Mouse (Mus musculus) MEL (cell line): ENCODE measurements around the gene Dnajb3. TPM values are rescaled to one million over a fixed set of nuclear protein-coding genes. Genes with fewer than 3 reads are reported as not detected.

ENCODE experiments used
- DNase-seq: peaks from one replicate; pipeline ENCODE4 v3.0.0; 2011; ENCODE audit warnings: low read depth, low spot score
- H3K27ac ChIP-seq: 2 replicates; pipeline ENCODE4 v1.5.1; 2012; ENCODE audit warnings: low read depth, mild to moderate bottlenecking, control low read depth, low read length, moderate library complexity; ENCODE audit not compliant: control insufficient read depth
- H3K27me3 ChIP-seq, 2 experiments: fragments of 150-350 bp in 1 of 2; sonication (generic) in 1 of 2; 2 replicates each; pipeline ENCODE4 v1.6.1; 2012; ENCODE audit warnings: low read length in 2 of 2, mild to moderate bottlenecking in 2 of 2, improper control_type of control experiment in 1 of 2, moderate library complexity in 1 of 2; ENCODE audit not compliant: insufficient read depth in 2 of 2, control insufficient read depth in 1 of 2
- H3K36me3 ChIP-seq, 2 experiments: 2 replicates each; pipeline ENCODE4 v1.6.1; 2012 to 2014; ENCODE audit warnings: low read length in 2 of 2, improper control_type of control experiment in 1 of 2, inconsistent platforms in 1 of 2, mild to moderate bottlenecking in 1 of 2; ENCODE audit not compliant: insufficient read depth in 2 of 2, control insufficient read depth in 1 of 2
- H3K4me1 ChIP-seq, 2 experiments: fragments of 150-350 bp in 1 of 2; sonication (generic) in 1 of 2; 2 replicates each; pipeline ENCODE4 v1.6.1; 2012; ENCODE audit warnings: low read length in 2 of 2, improper control_type of control experiment in 1 of 2, mild to moderate bottlenecking in 1 of 2; ENCODE audit not compliant: insufficient read depth in 2 of 2, control insufficient read depth in 1 of 2
- H3K4me3 ChIP-seq, 2 experiments: fragments of 150-350 bp in 1 of 2; sonication (generic) in 1 of 2; 2 replicates each; pipeline ENCODE4 v1.5.1; 2012; ENCODE audit warnings: low read depth in 2 of 2, low read length in 2 of 2, mild to moderate bottlenecking in 2 of 2, moderate library complexity in 2 of 2, control low read depth in 1 of 2, improper control_type of control experiment in 1 of 2; ENCODE audit not compliant: control insufficient read depth in 1 of 2, insufficient read depth in 1 of 2
- H3K79me2 ChIP-seq: 2 replicates; pipeline ENCODE4 v1.6.1; 2012; ENCODE audit warnings: mild to moderate bottlenecking, low read length, moderate library complexity; ENCODE audit not compliant: control insufficient read depth, poor library complexity, insufficient read depth
- H3K9ac ChIP-seq: 2 replicates; pipeline ENCODE4 v1.6.1; 2012; ENCODE audit warnings: low read depth, mild to moderate bottlenecking, control low read depth, low read length, moderate library complexity; ENCODE audit not compliant: control insufficient read depth, poor library complexity, severe bottlenecking
- H3K9me3 ChIP-seq: fragments of 150-350 bp; sonication (generic); replicated peaks from 2 replicates; pipeline ENCODE4 v1.6.1; 2012; ENCODE audit warnings: mild to moderate bottlenecking, low read length, improper control_type of control experiment, moderate library complexity; ENCODE audit not compliant: insufficient read depth
- CHD1 ChIP-seq: IDR thresholded peaks from 2 replicates; pipeline ENCODE4 v1.6.1; 2012; ENCODE audit warnings: low read depth, mild to moderate bottlenecking, inconsistent platforms, low read length, improper control_type of control experiment
- CHD2 ChIP-seq: IDR thresholded peaks from 2 replicates; pipeline ENCODE4 v1.6.1; 2011; ENCODE audit warnings: low read length, improper control_type of control experiment
- CTCF ChIP-seq, 3 experiments: IDR thresholded peaks in 2 of 3; conservative IDR thresholded peaks in 1 of 3; 2 replicates each; pipeline ENCODE4 v1.5.1; 2011 to 2012; ENCODE audit warnings: low read length in 3 of 3, low read depth in 2 of 3, mild to moderate bottlenecking in 2 of 3, improper control_type of control experiment in 1 of 3, inconsistent platforms in 1 of 3, mixed read lengths in 1 of 3, moderate library complexity in 1 of 3; ENCODE audit not compliant: control insufficient read depth in 1 of 3, insufficient read depth in 1 of 3, poor library complexity in 1 of 3, severe bottlenecking in 1 of 3
- E2F4 ChIP-seq: IDR thresholded peaks from 2 replicates; pipeline ENCODE4 v1.6.1; 2011; ENCODE audit warnings: low read depth, low read length, improper control_type of control experiment, borderline replicate concordance
- EP300 ChIP-seq, 2 experiments: IDR thresholded peaks; 2 replicates each; pipeline ENCODE4 v1.6.1; 2011; ENCODE audit warnings: improper control_type of control experiment in 2 of 2, low read length in 2 of 2, low read depth in 1 of 2, mild to moderate bottlenecking in 1 of 2
- GABPA ChIP-seq: IDR thresholded peaks from 2 replicates; pipeline ENCODE4 v1.6.1; 2012; ENCODE audit warnings: low read depth, mild to moderate bottlenecking, inconsistent platforms, low read length, improper control_type of control experiment, moderate library complexity
- GATA1 ChIP-seq: IDR thresholded peaks from 2 replicates; pipeline ENCODE4 v1.6.1; 2011; ENCODE audit warnings: low read depth, low read length, improper control_type of control experiment
- KAT2A ChIP-seq: conservative IDR thresholded peaks from 2 replicates; pipeline ENCODE4 v1.6.1; 2012; ENCODE audit warnings: low read depth, low read length, improper control_type of control experiment, inconsistent platforms
- MAFK ChIP-seq: IDR thresholded peaks from 2 replicates; pipeline ENCODE4 v1.6.1; 2011; ENCODE audit warnings: low read depth, mild to moderate bottlenecking, low read length, improper control_type of control experiment, borderline replicate concordance
- MEF2A ChIP-seq: IDR thresholded peaks from 2 replicates; pipeline ENCODE4 v1.6.1; 2014; ENCODE audit warnings: low read depth, mild to moderate bottlenecking, inconsistent platforms, low read length, improper control_type of control experiment; ENCODE audit not compliant: poor library complexity, insufficient replicate concordance, severe bottlenecking; ENCODE audit errors: extremely low read depth
- NELFE ChIP-seq: IDR thresholded peaks from 2 replicates; pipeline ENCODE4 v1.6.1; 2011; ENCODE audit warnings: low read depth, low read length, improper control_type of control experiment
- NRF1 ChIP-seq: IDR thresholded peaks from 2 replicates; pipeline ENCODE4 v1.6.1; 2014; ENCODE audit warnings: low read depth, mild to moderate bottlenecking, inconsistent platforms, low read length, improper control_type of control experiment, moderate library complexity; ENCODE audit not compliant: poor library complexity, insufficient read depth, severe bottlenecking
- POLR2A ChIP-seq, 2 experiments: IDR thresholded peaks; 2 replicates each; pipeline ENCODE4 v1.6.1; 2011 to 2012; ENCODE audit warnings: low read length in 2 of 2, mild to moderate bottlenecking in 2 of 2, control low read depth in 1 of 2, improper control_type of control experiment in 1 of 2, low read depth in 1 of 2, moderate library complexity in 1 of 2; ENCODE audit not compliant: control insufficient read depth in 1 of 2, insufficient read depth in 1 of 2, poor library complexity in 1 of 2
- POLR2AphosphoS2 ChIP-seq: IDR thresholded peaks from 2 replicates; pipeline ENCODE4 v1.6.1; 2011; ENCODE audit warnings: low read length, improper control_type of control experiment
- POLR2AphosphoS5 ChIP-seq: IDR thresholded peaks from 2 replicates; pipeline ENCODE4 v1.6.1; 2012; ENCODE audit warnings: low read depth, borderline replicate concordance, mild to moderate bottlenecking, inconsistent platforms, low read length, moderate library complexity, mixed read lengths
- RAD21 ChIP-seq: IDR thresholded peaks from 2 replicates; pipeline ENCODE4 v1.6.1; 2011; ENCODE audit warnings: mild to moderate bottlenecking, low read depth, low read length, improper control_type of control experiment
- SIN3A ChIP-seq: IDR thresholded peaks from 2 replicates; pipeline ENCODE4 v1.6.1; 2012; ENCODE audit warnings: low read length, improper control_type of control experiment, inconsistent platforms
- SMC3 ChIP-seq: IDR thresholded peaks from 2 replicates; pipeline ENCODE4 v1.6.1; 2011; ENCODE audit warnings: low read depth, low read length, improper control_type of control experiment
- TAL1 ChIP-seq: IDR thresholded peaks from 2 replicates; pipeline ENCODE4 v1.6.1; 2012; ENCODE audit warnings: mild to moderate bottlenecking, inconsistent platforms, low read length, moderate library complexity, mixed read lengths
- TCF12 ChIP-seq: IDR thresholded peaks from 2 replicates; pipeline ENCODE4 v1.6.1; 2014; ENCODE audit warnings: low read depth, mild to moderate bottlenecking, inconsistent platforms, low read length, improper control_type of control experiment, moderate library complexity
- ZC3H11A ChIP-seq: IDR thresholded peaks from 2 replicates; pipeline ENCODE4 v1.6.1; 2012; ENCODE audit warnings: low read depth, mild to moderate bottlenecking, inconsistent platforms, low read length, improper control_type of control experiment
- ZKSCAN1 ChIP-seq: IDR thresholded peaks from 2 replicates; pipeline ENCODE4 v1.6.1; 2012; ENCODE audit warnings: low read depth, mild to moderate bottlenecking, inconsistent platforms, low read length, improper control_type of control experiment, moderate library complexity
- ZNF384 ChIP-seq: IDR thresholded peaks from 2 replicates; pipeline ENCODE4 v1.6.1; 2012; ENCODE audit warnings: low read depth, mild to moderate bottlenecking, inconsistent platforms, low read length, improper control_type of control experiment
- polyA plus RNA-seq, 2 experiments: library from polyadenylated mRNA; stranded (reverse) in 1 of 2; unstranded in 1 of 2; fragments of >175 nt in 1 of 2; fragments of >200 nt in 1 of 2; gene quantifications; 2 replicates each; pipeline versions ENCODE4 v1.2.1 to v1.2.4; 2012; ENCODE audit warnings: low replicate concordance in 2 of 2, low read depth in 1 of 2; ENCODE audit not compliant: insufficient read length in 2 of 2, insufficient read depth in 1 of 2, missing spikeins in 1 of 2
- total RNA-seq: library from RNA; depleted of rRNA; stranded (reverse); fragments of 300-350 nt; gene quantifications from 2 replicates; pipeline ENCODE4 v1.2.3, GENCODE M21; 2012; rRNA removed

Gene Dnajb3
- total RNA-seq (not detected in 2 replicates), polyA plus RNA-seq (not detected)

DNA sequence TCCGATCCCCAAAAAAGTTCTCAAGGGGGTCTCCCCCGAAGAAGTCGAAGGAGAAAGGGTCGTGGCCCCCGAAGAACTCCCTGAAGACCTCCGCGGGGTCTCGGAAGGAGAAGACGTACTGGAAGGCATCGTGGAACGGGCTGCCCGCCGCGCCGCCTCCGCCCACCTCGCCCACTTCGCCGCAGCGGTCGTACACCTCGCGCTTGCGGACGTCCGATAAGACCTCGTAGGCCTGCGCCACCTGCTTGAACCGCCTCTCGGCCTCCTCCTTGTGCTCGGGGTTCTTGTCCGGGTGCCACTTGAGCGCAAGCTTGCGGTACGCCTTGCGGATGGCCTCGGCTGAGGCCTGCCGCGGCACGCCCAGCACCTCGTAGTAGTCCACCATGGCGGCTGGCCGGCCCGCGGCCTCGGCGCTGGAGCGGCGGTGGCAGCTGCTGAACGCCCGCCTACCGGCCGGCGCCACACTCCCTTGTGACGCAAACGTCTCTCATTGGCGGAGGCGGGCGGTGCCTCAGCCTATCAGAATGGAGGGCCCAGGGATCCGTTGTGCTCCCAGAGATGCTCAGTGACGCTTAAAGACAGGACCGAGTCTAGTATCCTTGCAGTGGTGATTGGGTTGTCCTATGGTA lies at the start of gene Dnajb3:
TSS of gene Dnajb3 (minus strand) at position 489 of the 629 bp plus-strand sequence.
- Histone ChIP-seq H3K27me3 (peaks cover 0 to 3% of the 10 kb centered on the region in 2 experiments; a peak in 1 of 4 replicates), H3K36me3 (peaks cover 0 to 4% of the 10 kb centered on the region in 2 experiments; a peak in 2 of 4 replicates), H3K9me3 (no peaks in the 10 kb centered on the region), H3K4me3 (no peak within 1 kb of the TSS), H3K79me2 (no peaks in the 10 kb centered on the region), H3K9ac (no peak within 1 kb of the TSS), H3K27ac (no peak within 1 kb of the TSS), H3K4me1 (no peaks in the 10 kb centered on the region)
- no peak for TF ChIP-seq GABPA
- TF ChIP-seq SIN3A: no peak
- no peak for TF ChIP-seq MEF2A
- TF ChIP-seq POLR2A (IDR thresholded peaks at IDR 0.05; ENCODE audit: control insufficient read depth in 1 of 2, insufficient read depth in 1 of 2, low read depth in 1 of 2, low read length in 2 of 2, poor library complexity in 1 of 2): no peak
- no peak for TF ChIP-seq CTCF (IDR thresholded peaks at IDR 0.05 in 2 of 3, conservative IDR thresholded peaks at IDR 0.05 in 1 of 3; ENCODE audit: control insufficient read depth in 1 of 3, insufficient read depth in 1 of 3, low read depth in 2 of 3, low read length in 3 of 3, poor library complexity in 1 of 3, severe bottlenecking in 1 of 3)
- TF ChIP-seq NRF1: no peak
- TF ChIP-seq RAD21: no peak
- no peak for TF ChIP-seq E2F4
- no peak for DNase-seq

- Histone ChIP-seq H3K4me1 (0 out of 4 replicates have a peak, but pooled peaks cover 0 to 3% of the 10 kb centered on the region in 2 experiments), H3K4me3 (no peak overlapping the region), H3K36me3 (no peaks in the 10 kb centered on the region), H3K9me3 (no peaks in the 10 kb centered on the region), H3K79me2 (no peaks in the 10 kb centered on the region), H3K27me3 (no peaks in the 10 kb centered on the region), H3K9ac (no peak overlapping the region), H3K27ac (no peak overlapping the region)
- DNase-seq: no peak
- TF ChIP-seq POLR2AphosphoS5: no peak
- peak; percentile 8; the same call in 1 of the 2 replicates for TF ChIP-seq TAL1
Observed at GRCm38 (mm10) chr1:88254793-88255465, 49.3 kb upstream of the Dnajb3 start.

DNA sequence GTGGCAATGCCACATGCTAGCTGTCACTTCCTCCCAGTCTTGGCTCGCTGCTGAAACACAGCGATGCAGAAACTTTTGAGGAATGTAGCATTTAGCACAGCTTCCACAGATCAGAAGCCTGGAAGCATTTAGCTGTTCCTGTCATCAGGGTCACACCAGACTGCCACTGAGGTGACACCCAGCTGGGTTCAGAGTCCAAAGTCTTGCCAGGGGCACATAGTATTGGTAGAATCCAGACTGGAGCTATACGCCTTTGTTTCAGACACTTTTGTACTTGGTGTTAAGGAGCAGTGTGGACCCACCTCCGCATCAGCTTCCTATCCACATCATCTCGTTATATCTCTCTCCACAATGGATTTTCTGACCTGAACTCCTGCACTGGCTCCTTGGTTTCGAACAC lies 48.0 kb upstream of the Dnajb3 start:
- Histone ChIP-seq H3K9ac (no peak overlapping the region), H3K4me3 (no peak overlapping the region), H3K27me3 (no peaks in the 10 kb centered on the region)
- TF ChIP-seq GATA1 (no peak), TCF12 (no peak), NELFE (no peak), KAT2A (no peak), EP300 (IDR thresholded peaks at IDR 0.05; ENCODE audit: low read depth in 1 of 2, low read length in 2 of 2) (no peak), ZKSCAN1 (no peak), SIN3A (no peak), ZNF384 (no peak), MAFK (no peak), SMC3 (no peak), CHD1 (no peak), E2F4 (no peak), CHD2 (no peak), POLR2A (IDR thresholded peaks at IDR 0.05; ENCODE audit: control insufficient read depth in 1 of 2, insufficient read depth in 1 of 2, low read depth in 1 of 2, low read length in 2 of 2, poor library complexity in 1 of 2) (no peak), POLR2AphosphoS2 (no peak), POLR2AphosphoS5 (no peak), TAL1 (no peak), ZC3H11A (no peak)
- TF ChIP-seq, all 39 proteins: peak for 0
- DNase-seq: no peak
- Histone ChIP-seq H3K9me3 (no peaks in the 10 kb centered on the region), H3K79me2 (no peaks in the 10 kb centered on the region), H3K36me3 (no peaks in the 10 kb centered on the region), H3K27ac (no peak overlapping the region), H3K4me1 (0 out of 4 replicates have a peak, but pooled peaks cover 0 to 3% of the 10 kb centered on the region in 2 experiments)
